Mouse (Mus musculus) heart, adult 2 months (tissue): Measurements from ENCODE around the gene Cpz.

Experiments used
- CTCF ChIP-seq: fragments of 200-600 bp; IDR thresholded peaks from 2 replicates; pipeline ENCODE4 v1.8.1; 2022; ENCODE audit warnings: antibody characterized with exemption, mild to moderate bottlenecking, moderate library complexity
- EP300 ChIP-seq: fragments of 200-500 bp; IDR thresholded peaks from 2 replicates; pipeline ENCODE4 v1.6.1; 2011; ENCODE audit warnings: low read depth, low read length, control low read depth; ENCODE audit not compliant: insufficient read depth

GRCm38 (mm10) chr5:35552838-35553539 lies 27.5 kb upstream of the Cpz start:
- no peak for TF ChIP-seq CTCF
- no peak for TF ChIP-seq EP300
